Mouse (Mus musculus) induced T-regulatory cell, adult 2 months (primary cell): ENCODE results near the gene Kif21a.

Source experiments
- DNase-seq: peaks from one replicate; pipeline ENCODE4 v3.0.0-alpha.2; 2012; ENCODE audit warnings: low read depth

Kif21a gene

DNA sequence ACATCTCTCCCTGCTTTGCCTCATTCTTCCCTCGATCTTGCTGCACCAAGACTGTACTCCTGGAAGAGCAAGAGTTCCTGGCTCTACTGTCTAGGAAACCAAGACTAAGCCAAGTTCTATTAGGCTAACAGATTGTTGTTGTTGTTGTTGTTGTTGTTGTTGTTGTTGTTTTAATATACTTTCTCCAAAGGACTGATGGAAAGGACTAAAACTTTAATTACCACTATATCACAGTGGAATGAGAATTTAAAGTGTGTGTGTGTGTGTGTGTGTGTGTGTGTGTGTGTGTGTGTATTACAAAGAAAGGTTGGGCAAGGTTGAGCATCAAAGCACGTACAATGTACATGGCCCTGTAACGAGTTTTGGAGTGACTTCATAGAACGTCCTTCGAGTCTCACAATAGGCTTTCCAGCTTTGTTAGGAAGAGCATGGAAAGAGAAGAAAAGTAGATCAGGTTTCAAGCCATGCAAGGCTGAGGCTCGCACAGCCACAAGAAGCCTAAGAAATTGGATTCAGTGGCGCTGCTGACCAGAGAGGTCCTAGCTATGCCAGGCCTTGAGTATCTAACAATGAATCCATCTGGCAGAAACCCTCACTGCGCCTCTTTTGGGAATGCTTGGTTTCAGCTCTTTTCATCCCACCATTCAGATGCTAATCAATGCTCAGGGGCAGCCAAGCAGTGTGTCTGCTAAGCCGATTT, 31.4 kb downstream of the Kif21a start:
- no peak for DNase-seq

DNA sequence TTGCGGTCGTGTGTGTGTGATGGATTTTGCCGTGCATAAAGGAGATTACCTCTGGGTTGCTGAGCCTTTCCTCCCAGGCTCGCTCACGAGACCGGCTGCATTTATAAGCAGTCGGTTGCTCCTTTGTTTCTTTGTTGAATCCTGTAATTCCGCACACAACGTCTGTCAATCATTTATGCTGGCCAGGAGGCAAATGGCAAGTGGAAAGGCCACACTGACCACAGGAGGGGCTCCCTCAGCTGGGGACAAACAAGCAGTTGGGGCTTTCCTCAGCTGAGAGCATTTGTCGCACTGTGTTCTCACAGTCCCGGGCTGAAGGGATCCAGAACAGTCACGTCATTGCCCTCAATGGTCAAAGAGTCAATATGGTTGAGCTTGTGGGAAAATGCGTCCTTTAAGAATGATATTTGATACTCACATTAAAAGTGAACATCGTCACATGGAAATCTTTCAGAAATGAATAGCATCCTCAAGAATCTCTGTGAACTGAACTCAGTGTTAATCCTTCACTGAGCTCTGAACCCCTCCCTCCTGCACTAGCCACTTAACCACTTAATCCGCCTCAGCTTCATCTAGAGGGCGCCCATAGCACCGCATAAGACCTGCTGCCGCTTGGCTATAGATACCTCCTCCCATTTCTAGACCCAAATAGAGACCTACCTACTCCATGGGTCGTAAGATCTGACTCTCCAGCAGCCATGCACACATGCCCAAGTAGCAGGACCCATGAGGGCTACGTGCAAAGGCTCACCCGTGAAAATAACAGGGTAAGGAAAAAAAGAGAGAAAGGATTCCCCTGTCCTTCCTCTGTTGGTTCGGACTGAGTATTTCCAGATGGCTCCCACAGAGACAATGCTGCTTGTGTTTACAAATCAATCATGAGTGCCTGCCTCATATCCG, 32.2 kb downstream of the Kif21a start:
- no peak for DNase-seq

DNA sequence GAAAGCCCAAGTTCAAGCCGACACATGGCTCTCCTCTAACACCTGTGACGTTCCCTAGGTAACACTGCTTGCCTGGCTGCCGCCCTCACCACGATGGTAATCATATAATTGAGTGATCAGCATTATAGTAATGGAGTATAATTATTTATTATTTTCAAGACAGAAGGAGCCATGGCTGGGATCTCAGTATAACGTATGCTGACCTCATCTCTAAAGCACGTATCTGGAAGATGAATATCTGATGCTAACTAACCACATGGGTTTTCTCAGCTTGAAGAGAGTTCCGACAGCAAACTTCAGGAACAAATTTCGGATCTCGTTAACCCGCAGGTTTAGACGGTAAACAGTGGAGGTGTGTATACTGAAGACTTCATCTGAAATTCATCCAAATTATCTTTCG, 33.4 kb downstream of the Kif21a start:
- DNase-seq: no peak

DNA sequence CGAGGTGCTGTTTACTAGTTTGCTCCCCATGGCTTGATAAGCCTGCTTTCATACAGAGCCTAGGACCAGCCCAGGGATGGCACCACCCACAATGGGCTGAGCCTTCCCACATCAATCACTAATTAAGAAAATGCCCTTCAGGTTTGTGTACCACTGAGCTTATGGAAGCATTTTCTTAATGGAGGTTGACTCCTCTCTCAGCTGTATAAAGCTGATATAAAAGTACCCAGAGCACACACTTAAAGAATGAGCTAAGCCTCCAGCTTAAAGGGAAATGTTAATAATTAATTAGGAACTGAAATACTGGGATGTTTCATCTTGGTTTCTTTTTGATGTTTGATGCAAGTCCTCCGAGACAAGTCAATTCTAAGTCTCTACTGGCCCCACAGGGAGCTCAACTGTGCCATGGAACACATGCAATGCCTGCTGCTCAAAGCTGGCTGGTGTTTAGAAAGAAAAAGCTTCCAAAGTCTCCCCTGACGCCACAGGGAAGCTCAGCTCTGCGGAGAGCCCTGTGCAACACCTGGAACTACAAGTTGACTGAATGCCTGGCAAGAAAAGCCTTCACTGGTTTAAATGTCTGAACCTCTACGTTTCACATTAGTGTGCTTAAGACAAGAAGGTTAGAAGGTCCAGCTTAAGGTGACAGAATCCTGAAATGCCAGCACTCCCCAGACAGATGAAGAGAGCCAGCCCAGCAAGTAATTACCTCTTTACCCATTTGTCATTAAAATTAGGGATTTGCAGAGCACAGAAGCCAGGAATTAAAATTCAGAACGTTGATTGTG, 36.8 kb downstream of the Kif21a start:
- DNase-seq: no peak

DNA sequence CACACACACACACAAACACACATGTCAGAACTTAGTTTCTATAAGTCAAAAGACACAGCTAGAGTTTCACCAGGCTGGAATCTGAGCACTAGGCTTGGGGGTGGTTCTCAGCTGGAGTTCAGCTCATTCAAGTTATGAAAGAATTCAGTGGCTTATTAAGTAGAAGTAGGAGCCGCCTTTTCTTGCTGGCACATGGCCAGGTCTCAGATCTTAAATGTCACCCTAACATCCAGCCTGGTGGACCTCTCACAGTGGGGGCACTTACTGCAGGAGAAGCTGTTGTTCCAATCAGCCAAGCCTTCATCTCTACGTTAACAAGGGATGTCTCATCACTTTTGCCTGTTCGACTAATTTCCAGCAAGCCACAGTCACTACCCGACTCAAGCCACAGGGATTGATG, 39.5 kb downstream of the Kif21a start:
- no peak for DNase-seq

DNA sequence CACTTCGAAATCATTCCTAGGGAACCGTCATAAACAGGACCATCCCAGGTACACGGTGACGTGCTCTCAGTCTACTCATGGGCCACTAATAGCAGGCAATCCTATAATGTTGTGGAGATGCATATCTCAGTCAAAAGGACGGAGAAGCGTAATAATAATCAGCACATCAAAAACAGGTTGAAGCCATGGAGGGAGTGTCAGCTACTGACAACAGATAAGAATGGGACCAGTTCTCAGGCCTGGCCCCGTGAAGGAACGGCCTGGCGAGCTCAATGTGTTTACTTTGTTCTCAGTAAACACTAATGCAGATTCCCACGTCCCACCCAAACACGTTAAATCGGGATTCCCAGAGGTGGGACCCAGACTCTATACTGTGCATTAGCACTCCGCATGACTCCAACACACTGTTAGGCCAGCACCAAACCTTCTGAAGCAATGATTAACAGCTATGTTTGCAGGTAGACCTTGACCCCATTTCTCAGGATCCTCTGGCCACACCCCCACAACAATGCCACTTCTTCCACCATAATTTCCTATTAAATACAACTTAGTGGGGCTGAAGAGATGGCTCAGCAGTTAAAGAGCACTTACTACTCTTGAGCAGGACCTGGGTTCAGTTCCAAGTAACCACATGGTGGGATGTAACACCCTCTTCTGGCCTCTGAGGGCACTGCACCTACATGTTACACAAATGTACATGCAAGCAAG, 42.5 kb downstream of the Kif21a start:
- DNase-seq: no peak

DNA sequence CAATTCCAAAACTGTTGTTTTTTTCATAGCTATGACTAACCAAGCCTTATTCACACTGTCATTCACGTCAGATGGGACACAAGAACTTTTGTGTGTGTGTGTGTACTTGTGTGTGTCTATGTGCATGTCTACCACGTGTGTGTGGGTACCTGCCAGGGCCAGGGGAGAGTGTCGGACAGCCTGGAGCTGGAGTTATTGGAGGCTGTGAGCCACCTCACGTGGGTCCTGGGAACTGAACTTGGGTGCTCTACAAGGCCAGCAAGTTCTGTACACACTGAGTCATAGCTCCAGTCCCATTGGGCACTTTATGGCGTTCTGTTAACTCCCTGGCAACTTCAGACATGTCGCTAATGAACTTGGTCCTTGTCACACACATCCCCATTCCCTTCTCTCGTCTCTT, 45.0 kb downstream of the Kif21a start:
- DNase-seq: no peak

DNA sequence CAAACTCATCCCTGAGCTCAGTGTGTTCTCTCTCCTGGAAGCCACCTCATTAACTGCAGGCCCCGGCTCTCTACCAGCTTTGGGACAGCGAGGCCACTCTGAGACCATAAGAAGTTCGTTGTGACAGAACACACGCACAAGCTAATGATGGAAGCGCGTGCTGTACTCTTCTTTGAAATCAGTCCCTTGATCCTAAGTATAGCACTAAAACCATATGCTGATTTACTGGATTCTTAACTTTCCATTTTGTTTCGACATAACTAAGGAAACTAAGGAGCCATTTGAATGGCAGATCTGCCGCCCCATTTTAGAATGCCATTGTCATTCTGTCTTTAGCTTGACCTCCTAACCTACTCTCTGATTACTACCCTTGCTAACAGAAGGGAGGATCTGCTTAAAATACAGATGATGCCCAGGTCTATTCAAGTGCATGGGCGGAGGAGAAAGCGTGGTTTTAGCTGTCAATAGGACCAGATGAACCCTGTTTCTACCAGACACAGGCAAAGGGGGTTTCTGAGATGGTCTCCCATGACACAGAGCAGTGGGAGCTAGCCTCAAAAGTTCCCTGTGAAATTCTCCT, 48.6 kb downstream of the Kif21a start:
- DNase-seq: no peak

DNA sequence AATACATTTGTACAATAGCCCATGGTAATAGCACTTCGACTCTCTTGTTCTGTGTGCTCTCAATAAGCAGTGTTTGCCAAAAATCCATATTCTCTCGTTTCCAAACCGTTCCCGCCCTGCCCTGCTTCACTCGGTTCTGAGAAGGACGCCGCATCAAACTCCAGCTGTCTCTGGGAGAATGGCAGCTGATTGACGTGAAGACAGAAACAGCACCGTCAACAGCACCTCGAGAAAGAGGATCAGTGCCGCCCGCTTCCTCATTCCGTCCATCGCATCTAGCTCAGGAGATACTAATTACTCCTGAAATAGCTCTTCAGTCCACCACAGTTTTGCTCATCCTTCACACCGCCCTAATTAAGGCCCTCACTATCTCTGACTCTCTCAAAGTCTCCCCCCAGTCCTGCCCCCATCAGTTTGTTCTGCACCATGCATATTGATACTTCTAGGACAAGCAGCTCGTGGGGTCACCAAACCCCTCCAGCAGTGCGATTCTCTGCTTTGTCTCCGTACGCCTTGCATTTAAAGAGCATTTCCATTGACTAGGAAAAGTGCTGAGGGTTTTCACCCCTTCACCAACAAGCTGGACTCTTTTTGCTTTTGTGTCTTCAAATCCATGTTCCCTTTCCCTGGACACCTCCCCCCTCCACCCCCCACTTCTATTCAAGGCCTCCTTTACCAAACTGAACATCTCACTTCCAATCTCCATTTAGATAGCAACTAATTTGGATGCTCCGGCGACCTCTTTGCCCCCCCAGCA, 49.3 kb downstream of the Kif21a start:
- DNase-seq: no peak

DNA sequence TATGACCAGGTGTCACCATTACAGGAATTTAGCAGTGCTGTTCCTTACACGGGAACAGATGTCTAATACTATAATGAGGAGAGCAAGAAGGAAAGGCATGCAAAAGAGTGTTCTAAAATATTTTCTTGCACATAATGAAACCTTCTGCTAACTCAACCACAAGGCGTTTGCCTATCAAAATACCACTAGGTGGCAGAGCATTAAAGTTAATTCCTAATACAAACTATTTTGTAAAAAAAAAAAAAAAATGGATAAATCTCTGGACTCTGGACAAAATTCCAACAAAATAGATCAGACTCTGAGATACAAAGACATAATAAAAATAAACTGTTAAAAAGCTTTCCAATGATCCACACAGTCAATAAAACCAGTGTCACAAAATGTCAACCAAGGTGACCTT, 56.9 kb downstream of the Kif21a start:
- no peak for DNase-seq

DNA sequence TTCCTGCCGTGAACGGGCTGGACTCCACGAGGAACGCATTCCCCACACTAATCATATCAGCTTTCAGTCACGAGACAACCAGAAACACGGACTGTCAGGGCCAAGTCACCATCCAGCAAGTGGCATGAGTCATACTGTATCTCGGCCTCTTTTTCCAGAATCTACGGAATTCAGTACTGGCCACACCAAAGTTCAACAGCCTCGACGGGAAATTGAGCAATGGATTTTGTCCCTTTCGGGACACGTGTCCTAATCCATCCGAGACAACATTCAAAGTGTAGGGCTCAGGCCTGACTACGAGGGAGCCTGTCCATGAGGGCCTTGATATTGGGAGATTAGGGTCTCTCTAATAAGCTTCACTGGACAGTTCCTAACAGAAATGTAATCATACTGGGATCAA, 57.4 kb downstream of the Kif21a start:
- no peak for DNase-seq

DNA sequence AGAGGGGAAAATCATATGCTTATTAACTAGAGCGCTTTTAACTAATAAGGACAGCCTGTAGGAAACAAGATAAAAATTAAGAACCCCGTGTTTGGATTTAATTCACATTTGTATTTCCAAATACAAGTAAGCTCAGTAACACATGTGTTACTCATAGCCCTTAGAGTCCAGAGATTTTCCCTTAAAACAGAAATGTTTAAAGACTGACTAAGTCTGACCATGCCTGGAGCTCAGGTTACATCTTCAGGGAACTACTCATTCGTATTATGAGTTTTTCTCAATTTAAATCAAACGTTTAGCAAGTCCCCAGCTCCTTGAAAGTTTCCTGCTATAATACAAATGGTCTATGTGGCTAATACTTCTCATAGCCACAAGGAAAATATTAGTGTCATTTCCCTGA, 57.9 kb downstream of the Kif21a start:
- no peak for DNase-seq

DNA sequence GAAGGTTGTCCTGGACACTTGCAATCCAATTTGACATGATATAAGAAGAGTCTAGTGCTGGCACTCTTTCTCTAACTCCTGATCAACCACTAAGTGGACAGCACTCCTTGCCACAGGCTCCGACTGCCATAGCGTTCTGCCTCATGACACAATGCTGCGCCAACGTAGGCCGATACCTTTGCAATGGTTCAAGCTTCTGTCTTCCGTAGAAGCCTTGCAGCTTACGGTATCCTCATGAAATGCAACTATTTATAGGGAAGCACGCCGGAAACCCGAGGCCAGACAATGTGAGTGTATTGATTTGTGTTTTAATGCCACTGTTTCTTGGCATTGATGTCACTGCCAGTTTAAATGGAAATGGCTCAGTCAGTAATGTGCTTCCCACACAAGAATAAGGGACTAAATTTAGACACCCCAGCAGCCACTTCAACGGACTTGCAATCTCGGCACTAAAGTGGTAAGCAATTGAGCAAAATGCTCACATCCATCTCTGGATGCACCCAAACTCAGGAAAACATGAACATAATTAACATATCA, 62.0 kb downstream of the Kif21a start:
- no peak for DNase-seq

DNA sequence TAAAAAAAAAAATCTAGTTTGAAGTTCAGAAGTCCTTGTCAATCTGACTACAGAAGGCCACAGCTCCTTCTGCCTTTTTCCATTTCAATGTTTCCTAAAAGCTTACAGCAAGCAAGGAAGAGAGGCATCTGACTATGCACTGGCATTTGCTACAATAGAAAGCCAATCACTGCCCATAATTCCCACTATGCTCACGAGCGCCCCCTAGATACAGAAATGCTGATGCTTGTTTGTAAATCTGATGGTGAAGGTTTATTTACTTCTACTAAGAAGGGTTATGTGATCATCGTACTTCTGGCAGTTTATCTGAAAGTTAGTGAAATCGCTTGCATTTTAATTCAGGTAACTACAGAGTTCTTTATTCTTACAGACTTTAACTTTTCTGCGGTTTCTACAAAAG, 73.8 kb downstream of the Kif21a start:
- DNase-seq: no peak

DNA sequence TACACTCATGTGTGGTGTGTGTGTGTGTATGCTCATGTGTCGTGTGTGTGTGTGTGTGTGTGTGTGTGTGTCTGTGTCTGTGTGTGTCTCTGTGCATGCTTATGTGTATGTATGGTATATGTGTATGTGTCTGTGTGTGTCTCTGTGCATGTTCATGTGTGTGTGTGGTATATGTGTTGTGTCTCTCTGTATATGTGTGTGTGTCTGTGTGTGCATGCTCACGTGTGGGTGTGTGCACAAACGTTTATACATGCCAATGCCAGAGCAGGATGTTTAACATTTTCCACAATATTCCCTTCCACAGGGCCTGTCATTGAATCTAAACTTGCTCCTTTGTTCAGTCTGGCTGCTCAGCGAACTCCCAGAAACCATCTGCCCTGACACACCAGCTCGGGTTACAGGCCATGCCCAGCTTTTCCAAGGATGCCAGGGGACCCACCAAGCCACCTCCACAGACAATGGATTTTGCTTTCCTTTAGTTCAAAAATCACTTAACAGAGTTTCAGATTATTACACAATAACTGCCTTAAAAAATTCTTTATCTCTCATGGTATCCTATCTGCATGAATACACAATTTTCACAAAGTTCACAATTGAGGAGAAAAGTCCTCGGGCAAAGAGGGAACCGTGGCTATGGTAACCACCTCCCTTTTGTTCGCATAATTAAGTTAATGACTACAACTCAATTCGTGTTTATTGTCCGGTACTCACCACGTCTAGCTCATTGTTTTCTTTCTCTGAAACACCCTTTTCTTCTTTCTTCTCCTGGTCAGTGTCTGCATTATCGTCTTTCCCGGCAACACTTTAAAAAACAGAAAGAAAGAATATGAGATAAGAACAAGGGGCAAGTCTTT, 77.6 kb downstream of the Kif21a start:
- no peak for DNase-seq

DNA sequence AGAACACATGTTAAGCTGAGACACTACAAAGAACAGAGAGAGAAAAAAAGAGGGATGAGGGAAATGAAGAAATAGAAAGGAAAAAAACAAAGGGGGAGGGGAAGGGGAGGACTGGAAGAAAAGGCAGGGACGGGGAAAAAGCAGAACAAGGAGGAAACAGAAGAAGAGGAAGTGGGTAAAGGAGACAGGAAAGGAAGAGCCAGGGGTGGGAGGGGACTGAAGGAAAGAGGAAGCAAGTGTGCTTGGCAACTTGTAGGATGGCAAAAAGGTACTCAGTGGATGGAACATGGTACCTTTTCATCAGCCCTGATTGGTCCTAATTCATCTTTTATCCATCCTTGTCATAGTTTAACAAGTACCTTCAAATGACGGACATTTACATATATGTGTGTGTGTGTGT, 86.4 kb downstream of the Kif21a start:
- DNase-seq: no peak

DNA sequence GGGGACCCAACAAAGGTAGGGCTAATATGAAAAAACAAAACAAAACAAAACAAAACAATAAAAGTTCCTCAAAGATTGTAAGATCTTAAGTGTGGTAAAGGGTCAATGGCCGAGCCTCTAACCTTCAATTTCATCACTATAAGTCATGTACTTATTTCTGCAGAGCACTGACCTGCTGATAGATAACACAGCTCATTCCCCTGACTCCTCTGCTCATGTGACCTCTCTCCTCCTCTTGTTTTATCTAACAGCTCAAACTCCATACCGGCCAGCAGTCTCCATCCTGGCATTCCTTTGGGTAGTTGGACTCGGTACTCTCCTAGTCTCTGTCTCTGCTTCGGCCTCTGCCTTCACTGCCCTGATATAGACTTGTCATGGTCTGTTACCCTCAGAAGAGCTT, 87.2 kb downstream of the Kif21a start:
- DNase-seq: no peak

DNA sequence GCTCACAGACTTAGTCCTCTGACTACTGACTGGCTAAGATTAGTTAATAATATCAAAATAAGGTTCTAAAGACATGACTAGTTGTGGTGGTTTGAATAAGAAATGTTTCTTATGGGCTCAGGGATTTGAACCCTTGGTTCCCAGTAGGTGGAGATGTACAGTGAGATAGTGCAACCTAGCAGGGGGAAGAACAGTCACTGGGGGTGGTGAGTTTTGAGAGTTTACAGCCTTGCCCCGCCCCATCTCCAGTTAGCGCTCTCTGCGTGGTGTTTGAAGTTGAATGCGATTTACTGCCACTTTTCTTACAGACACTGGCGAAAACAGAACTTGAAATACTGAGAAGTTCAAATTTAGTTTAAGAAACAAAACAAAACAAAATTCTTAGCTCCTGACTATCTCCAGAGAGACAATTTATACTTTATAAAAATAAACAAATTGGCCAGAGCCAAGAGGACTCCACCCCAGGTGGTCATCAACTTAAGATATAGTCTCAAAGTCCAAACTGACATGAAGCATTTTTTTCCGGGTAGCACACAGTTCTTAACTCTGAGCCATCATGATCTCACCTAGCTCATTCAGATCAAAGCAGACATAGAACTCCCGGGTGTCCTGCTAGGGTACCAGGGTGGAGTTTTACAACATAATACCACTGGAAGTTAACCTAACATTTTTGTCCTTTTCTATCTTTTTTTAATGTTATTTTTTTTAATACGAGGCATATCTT, 88.8 kb downstream of the Kif21a start:
- DNase-seq: no peak

DNA sequence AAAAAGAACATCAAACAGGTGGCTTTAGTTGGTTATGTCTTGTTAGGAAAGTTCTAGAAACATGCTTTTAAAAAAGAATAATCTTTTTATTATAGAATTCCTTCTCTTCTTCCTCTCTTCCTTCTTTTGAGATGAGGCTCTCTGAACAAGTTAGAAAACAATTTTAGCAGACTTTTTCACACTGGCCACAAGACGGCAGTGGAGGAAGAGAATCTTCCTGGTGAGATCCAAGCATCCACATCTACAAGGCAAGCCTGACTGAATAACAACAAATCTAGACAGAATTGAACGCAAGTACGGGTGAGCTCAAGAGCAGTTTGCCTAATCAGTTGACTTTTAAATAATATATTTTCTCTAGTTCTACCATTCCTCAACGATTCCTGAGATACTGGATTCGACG, 98.4 kb downstream of the Kif21a start:
- DNase-seq: no peak
